Mouse (Mus musculus): ENCODE results near the gene Zfp637.

GRCm38 (mm10) chr6:117807756-117808155, 33.2 kb upstream of the Zfp637 start:
- TF ChIP-seq POLR2A (IDR thresholded peaks at IDR 0.05; ENCODE audit: borderline replicate concordance, extremely low read depth, insufficient read depth, insufficient read length, poor library complexity, severe bottlenecking) (no peak), CTCF (IDR thresholded peaks at IDR 0.05; ENCODE audit: borderline replicate concordance, extremely low read depth, insufficient read depth, insufficient read length) (no peak)
